Mouse (Mus musculus): ENCODE measurements around the gene Olfr488.
"Not testable (repeated sequence)": the region's sequence is repeated elsewhere in the genome, so short reads cannot be mapped to it uniquely, and the experiment has no call there.

The Olfr488 gene

GRCm38 (mm10) chr7:108258247-108258646 lies at the start of gene Olfr488:
TSS of gene Olfr488 (minus strand) at chr7:108258347.
- DNase-seq (ENCODE audit: low spot score in 2 of 2) = no peak

- no peak for DNase-seq (ENCODE audit: low spot score in 2 of 2)
These were observed 30.7 kb upstream of the Olfr488 start, which contains the start of gene Olfr490 for GRCm38 (mm10) chr7:108288834-108289233. TSS of gene Olfr490 (minus strand) at chr7:108288934.

- no peak for DNase-seq (ENCODE audit: low spot score in 2 of 2)
These were observed 24.6 kb downstream of the Olfr488 start for GRCm38 (mm10) chr7:108233551-108233950.

- not testable (repeated sequence) for DNase-seq (ENCODE audit: low spot score in 2 of 2)
These were observed 43.6 kb downstream of the Olfr488 start, which contains the start of gene Olfr487 for GRCm38 (mm10) chr7:108214536-108214935. TSS of gene Olfr487 (minus strand) at chr7:108214636.
